Comparison of ENCODE assay signal across 18 mouse cellular contexts in genomic region chr1:62812701-62813684, GRCm38 (mm10).
A peak's percentile ranks its signal among the peaks of the same experiment; 100 is the strongest.
DNase-seq lines count a peak whose midpoint lies in the region; ATAC-seq and TF ChIP-seq lines count a peak whose summit lies in the region.
"Had no signal": no experiment of that assay in that cellular context is flagged by ENCODE, and none has a peak within 500 bp of the region (broad histone marks: within the 10 kb centered on the region; RNA-seq: fewer than 3 reads in every experiment).

No protein-coding gene starts in this region.

- no peaks in the 10 kb centered on the region for H3K4me1 ChIP-seq in lung, postnatal 0 days (ENCODE audit: insufficient read depth, low read depth, low read length)
- no peaks in the 10 kb centered on the region; the same call in 1 of the 2 replicates for H3K4me1 ChIP-seq in lung, adult 2 months (ENCODE audit: control insufficient read depth, insufficient read depth, low read length)
- peaks cover 6% of the 10 kb centered on the region for H3K4me1 ChIP-seq in limb, embryonic 11.5 days (ENCODE audit: control insufficient read depth, insufficient read depth, low read length)
- H3K4me1 ChIP-seq in stomach, postnatal 0 days (replicated peaks; ENCODE audit: control insufficient read depth, insufficient read depth): no peaks in the 10 kb centered on the region
- H3K4me1 ChIP-seq: hindbrain, embryonic 12.5 days; liver, embryonic 13.5 days; megakaryocyte, embryonic 14.5 days; neural tube, embryonic 15.5 days had no signal

- intact Hi-C loops in gastrocnemius, postnatal 36 days (cut with DNase I): no loop called here

- H3K4me3 ChIP-seq in lung, postnatal 0 days (ENCODE audit: low read depth, low read length): no peak overlapping the region
- no peak overlapping the region for H3K4me3 ChIP-seq in lung, adult 2 months (replicated peaks; ENCODE audit: extremely low read depth, low read depth, low read length)
- H3K4me3 ChIP-seq in limb, embryonic 11.5 days (ENCODE audit: low read depth, low read length): no peak overlapping the region
- H3K4me3 ChIP-seq in stomach, postnatal 0 days (ENCODE audit: low read depth, low read length): no peak overlapping the region
- H3K4me3 ChIP-seq: forebrain, embryonic 10.5 days; heart, embryonic 15.5 days; hindbrain, embryonic 12.5 days; liver, embryonic 13.5 days; megakaryocyte, embryonic 14.5 days; neural tube, embryonic 15.5 days had no signal

- no peaks in the 10 kb centered on the region for H3K27me3 ChIP-seq in lung, postnatal 0 days (replicated peaks; ENCODE audit: insufficient read depth, low read length)
- H3K27me3 ChIP-seq in limb, embryonic 11.5 days (ENCODE audit: control insufficient read depth, insufficient read depth, low read length): no peaks in the 10 kb centered on the region
- H3K27me3 ChIP-seq in stomach, postnatal 0 days (ENCODE audit: control insufficient read depth, insufficient read depth, low read length): no peaks in the 10 kb centered on the region
- H3K27me3 ChIP-seq: heart, embryonic 15.5 days; hindbrain, embryonic 12.5 days; liver, embryonic 13.5 days; neural tube, embryonic 15.5 days had no signal

- TF ChIP-seq EP300 in lung, postnatal 0 days (IDR thresholded peaks at IDR 0.05): no peak
- TF ChIP-seq EP300 in stomach, postnatal 0 days (optimal IDR thresholded peaks at IDR 0.05): no peak

- H3K36me3 ChIP-seq in lung, postnatal 0 days (ENCODE audit: insufficient read depth, low read length): peaks cover 7% of the 10 kb centered on the region; the same call in 1 of the 2 replicates
- H3K36me3 ChIP-seq in limb, embryonic 11.5 days (ENCODE audit: control insufficient read depth, insufficient read depth, low read length): no peaks in the 10 kb centered on the region; the same call in 1 of the 2 replicates
- no peaks in the 10 kb centered on the region; the same call in 1 of the 2 replicates for H3K36me3 ChIP-seq in stomach, postnatal 0 days (ENCODE audit: control insufficient read depth, insufficient read depth, low read length)
- H3K36me3 ChIP-seq: forebrain, embryonic 10.5 days; heart, embryonic 15.5 days; hindbrain, embryonic 12.5 days; liver, embryonic 13.5 days; neural tube, embryonic 15.5 days had no signal

- no peaks in the 10 kb centered on the region for H3K9me3 ChIP-seq in lung, postnatal 0 days (ENCODE audit: low read length)
- no peaks in the 10 kb centered on the region for H3K9me3 ChIP-seq in limb, embryonic 11.5 days (ENCODE audit: control insufficient read depth, low read length)
- no peaks in the 10 kb centered on the region for H3K9me3 ChIP-seq in stomach, postnatal 0 days (ENCODE audit: control insufficient read depth, low read length)
- H3K9me3 ChIP-seq: forebrain, embryonic 10.5 days; heart, embryonic 15.5 days; hindbrain, embryonic 12.5 days; liver, embryonic 13.5 days; megakaryocyte, embryonic 14.5 days; neural tube, embryonic 15.5 days had no signal

- DNase-seq in embryo, embryonic 10 days (ENCODE audit: low spot score): peak; percentile 76
- no peak for DNase-seq in embryo, embryonic 11 days
- peak; percentile 37 for DNase-seq in lung, postnatal 0 days (ENCODE audit: low spot score)
- DNase-seq in lung, adult 2 months: no peak
- DNase-seq in limb, embryonic 11.5 days (ENCODE audit: low spot score): peak; percentile 32
- no peak for DNase-seq in stomach, postnatal 0 days (ENCODE audit: low spot score)
- no peak for DNase-seq in gastrocnemius, postnatal 36 days
- no peak for DNase-seq in spleen, postnatal 14 days (ENCODE audit: low spot score in 2 of 2)
- DNase-seq: adrenal gland, postnatal 36 days; kidney, adult 2 months; kidney, postnatal 36 days; liver, embryonic 13.5 days; retina, postnatal 1 day had no signal

- no peak overlapping the region for H3K9ac ChIP-seq in lung, postnatal 0 days (replicated peaks; ENCODE audit: low read depth)
- H3K9ac ChIP-seq in limb, embryonic 11.5 days (ENCODE audit: low read length): no peak overlapping the region
- no peak overlapping the region for H3K9ac ChIP-seq in stomach, postnatal 0 days (ENCODE audit: low read length)
- H3K9ac ChIP-seq: heart, embryonic 15.5 days; hindbrain, embryonic 12.5 days; liver, embryonic 13.5 days; neural tube, embryonic 15.5 days had no signal

- no peak overlapping the region for H3K27ac ChIP-seq in lung, postnatal 0 days (ENCODE audit: low read length)
- H3K27ac ChIP-seq in limb, embryonic 11.5 days (replicated peaks; ENCODE audit: low read depth, low read length): no peak overlapping the region
- H3K27ac ChIP-seq in stomach, postnatal 0 days (replicated peaks): peak overlapping the region; percentile 53; the same call in 1 of the 2 replicates
- H3K27ac ChIP-seq: forebrain, embryonic 10.5 days; heart, embryonic 15.5 days; hindbrain, embryonic 12.5 days; liver, embryonic 13.5 days; neural tube, embryonic 15.5 days had no signal

- H3K4me2 ChIP-seq in lung, postnatal 0 days (replicated peaks; ENCODE audit: low read depth, low read length): no peak overlapping the region
- no peak overlapping the region for H3K4me2 ChIP-seq in limb, embryonic 11.5 days (ENCODE audit: low read depth, severe bottlenecking)
- H3K4me2 ChIP-seq in stomach, postnatal 0 days (replicated peaks; ENCODE audit: low read depth): no peak overlapping the region
- H3K4me2 ChIP-seq: heart, embryonic 15.5 days; hindbrain, embryonic 12.5 days; liver, embryonic 13.5 days; neural tube, embryonic 15.5 days had no signal

- 36% methylated on average over 10 of the region's 10 CpGs for WGBS in lung, postnatal 0 days
- WGBS in lung, adult 2 months: 63% methylated on average over 10 of the region's 10 CpGs
- WGBS in limb, embryonic 11.5 days: 28% methylated on average over 10 of the region's 10 CpGs
- 45% methylated on average over 10 of the region's 10 CpGs for WGBS in stomach, postnatal 0 days

- peak; percentile 63 for ATAC-seq in lung, postnatal 0 days
- no peak for ATAC-seq in limb, embryonic 11.5 days (ENCODE audit: insufficient number of reproducible peaks, low FRiP score, low TSS enrichment, low read depth)
- ATAC-seq in stomach, postnatal 0 days (ENCODE audit: low FRiP score, low TSS enrichment): no peak

- TF ChIP-seq POLR2A in lung, adult 2 months (IDR thresholded peaks at IDR 0.05; ENCODE audit: borderline replicate concordance, extremely low read depth, low read depth, low read length): no peak

- TF ChIP-seq CTCF in lung, postnatal 0 days (IDR thresholded peaks at IDR 0.05): no peak
- no peak for TF ChIP-seq CTCF in lung, adult 2 months (IDR thresholded peaks at IDR 0.05; ENCODE audit: insufficient read depth, low read length)
- no peak for TF ChIP-seq CTCF in stomach, postnatal 0 days (IDR thresholded peaks at IDR 0.05; ENCODE audit: low read depth)

Comparison
In these comparisons a context has a peak if more than half of its experiments do, and no peak if none do; other contexts are left out.
1. DNase-seq: peak in embryo, embryonic 10 days (single experiment), lung, postnatal 0 days (single experiment) and limb, embryonic 11.5 days (single experiment); none in embryo, embryonic 11 days (single experiment), lung, adult 2 months (single experiment), stomach, postnatal 0 days (single experiment), gastrocnemius, postnatal 36 days (0 of 2) and spleen, postnatal 14 days (0 of 2).